Mouse (Mus musculus) ES-CJ7 (cell line): ENCODE measurements around the gene Slc43a2.

Experiments
- DNase-seq: peaks from one replicate; pipeline ENCODE4 v3.0.0; 2011; ENCODE audit warnings: low read depth, low spot score

Slc43a2 gene

DNA sequence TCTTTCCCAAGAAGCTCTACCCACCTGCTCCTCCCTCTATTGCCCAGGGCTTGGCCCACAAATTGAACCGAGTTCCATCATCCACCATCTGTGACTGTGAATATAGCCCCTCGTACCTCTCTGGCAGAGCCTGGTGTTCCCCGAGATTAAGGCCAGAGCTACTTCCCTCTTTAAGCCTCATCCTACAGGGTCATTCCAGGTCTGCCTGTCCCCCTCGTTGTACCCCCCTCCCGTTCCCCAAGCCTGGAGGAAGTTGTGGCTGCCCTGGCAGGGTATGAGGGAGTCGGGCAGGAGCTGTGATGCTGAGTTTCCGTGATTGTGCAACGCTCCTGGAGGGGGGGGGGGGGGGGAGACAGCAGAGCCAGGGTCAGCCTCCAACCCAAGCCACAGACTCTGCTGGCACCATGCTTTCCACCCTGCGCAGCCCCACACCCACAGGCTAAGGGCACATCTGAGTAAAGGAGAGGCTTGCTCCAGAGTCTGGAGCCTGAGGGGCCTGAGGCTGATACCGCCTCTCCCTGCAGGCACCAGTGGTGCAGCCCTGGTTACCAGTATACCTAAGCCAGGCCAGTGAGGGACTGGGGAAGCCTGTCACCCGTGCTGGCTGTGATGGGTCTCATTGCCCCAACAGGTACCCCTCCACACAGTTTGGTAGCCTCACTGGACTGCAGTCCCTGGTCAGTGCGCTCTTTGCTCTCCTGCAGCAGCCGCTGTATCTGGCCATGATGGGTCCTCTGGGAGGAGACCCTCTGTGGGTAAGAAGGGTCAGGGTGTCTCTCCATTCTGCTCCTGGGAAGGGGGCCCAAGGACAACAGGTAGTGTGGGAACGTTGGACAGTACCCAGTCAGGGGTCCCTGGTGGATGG is 39.9 kb downstream of the Slc43a2 start:
- no peak for DNase-seq

DNA sequence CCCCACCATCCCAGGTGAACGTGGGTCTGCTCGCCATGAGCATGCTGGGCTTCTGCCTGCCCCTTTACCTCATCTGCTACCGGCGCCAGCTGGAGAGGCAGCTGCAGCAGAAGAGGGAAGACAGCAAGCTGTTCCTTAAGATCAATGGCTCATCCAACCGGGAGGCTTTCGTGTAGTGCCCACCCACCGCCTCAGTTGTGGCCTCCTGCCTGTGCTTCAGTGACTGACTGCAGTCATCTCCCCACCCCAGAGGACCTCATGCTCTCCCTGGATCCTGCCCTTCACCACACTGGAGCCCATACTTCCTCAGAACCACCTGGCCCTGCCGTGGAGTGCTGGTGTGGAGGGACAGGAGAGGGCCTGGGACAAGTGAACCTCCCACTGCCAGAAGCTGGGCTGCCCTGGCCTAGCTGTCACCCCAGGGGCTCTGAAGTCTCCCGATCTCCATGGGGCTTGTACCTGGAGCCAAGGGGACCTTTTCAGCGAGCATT is 40.9 kb downstream of the Slc43a2 start:
- no peak for DNase-seq

DNA sequence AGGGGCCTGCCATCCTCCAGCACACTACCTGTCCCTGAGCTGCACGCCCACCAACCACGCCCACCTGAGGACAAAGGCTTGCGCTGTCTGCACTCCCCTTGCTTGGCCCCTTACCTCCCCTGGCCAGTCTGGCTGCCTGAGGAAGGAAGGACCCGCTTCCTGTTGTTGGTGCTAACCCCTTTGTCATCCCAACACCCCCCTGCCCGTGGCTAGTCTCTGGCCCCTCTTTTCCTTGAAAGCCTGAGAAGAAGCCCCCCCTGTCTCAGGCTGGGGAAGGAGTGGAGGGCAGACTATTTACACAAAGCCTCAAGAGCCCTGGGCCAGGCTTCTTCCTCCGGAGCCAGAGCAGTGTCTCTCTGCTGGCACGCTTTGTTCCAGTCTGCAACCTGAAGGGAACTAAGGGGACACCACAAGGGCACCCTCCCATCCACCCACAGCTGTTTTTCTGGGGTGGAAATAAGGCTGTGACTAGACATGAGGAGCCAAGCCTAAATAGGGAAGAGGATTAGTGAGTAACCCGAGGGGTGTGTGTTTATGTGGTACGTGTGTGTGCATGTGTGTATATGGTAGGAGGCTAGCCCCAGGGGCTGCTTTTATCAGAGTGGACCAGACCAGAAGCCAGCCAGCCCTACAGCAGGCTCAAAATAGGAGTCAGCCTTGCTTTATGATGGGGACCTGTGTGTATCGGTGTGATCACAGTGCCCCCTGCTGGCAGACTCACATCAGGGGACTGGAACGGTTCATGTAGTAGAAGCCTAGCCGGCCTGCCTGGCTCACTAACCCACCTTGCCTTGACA is 41.6 kb downstream of the Slc43a2 start:
- DNase-seq = peak; percentile 90

GRCm38 (mm10) chr11:75574378-75575123 is 43.1 kb downstream of the Slc43a2 start:
- no peak for DNase-seq

- DNase-seq = no peak
Measured at GRCm38 (mm10) chr11:75575560-75576123, 44.1 kb downstream of the Slc43a2 start.

DNA sequence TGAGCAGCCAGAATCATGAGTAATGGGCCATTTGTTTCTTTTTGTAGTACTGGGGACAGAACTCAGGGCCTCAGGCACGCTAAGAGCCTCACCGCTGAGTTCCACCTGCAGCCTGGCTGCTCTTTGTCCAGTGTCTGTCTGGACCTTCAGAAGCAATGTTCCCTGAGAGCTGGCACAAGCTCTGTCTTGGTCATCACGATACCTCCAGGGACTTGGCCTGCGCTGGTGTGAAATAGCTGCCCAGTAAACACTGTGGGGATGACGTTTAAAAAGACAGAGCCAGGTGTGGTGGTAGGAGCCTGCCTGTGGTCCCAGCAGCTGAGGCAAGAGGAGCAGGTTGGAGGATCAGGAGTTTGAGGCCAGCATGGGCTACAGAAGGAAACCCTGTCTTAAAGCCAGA is 47.1 kb downstream of the Slc43a2 start:
- no peak for DNase-seq

- peak; percentile 64 for DNase-seq
Measured at GRCm38 (mm10) chr11:75581495-75582149, 50.1 kb downstream of the Slc43a2 start.

DNA sequence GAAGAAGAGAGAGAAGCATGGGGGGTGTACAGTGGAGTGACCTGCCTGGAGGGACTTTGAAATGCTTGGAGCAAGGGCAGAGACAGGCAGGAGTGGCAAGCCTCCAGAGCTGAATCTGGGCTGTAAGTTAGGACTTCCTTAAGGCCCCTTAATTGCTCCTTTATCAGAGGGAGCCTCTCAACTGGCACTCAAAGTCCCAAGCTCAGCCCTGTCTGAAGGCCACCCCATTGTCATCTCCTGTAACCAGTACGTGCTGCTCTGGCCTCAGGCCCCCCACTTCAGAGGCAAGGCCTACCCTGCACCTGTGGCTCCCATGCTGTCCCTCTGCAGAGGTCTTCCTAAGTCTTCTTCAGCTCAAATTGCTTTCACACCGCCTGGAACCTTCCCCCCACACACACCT is 52.0 kb downstream of the Slc43a2 start:
- no peak for DNase-seq

DNA sequence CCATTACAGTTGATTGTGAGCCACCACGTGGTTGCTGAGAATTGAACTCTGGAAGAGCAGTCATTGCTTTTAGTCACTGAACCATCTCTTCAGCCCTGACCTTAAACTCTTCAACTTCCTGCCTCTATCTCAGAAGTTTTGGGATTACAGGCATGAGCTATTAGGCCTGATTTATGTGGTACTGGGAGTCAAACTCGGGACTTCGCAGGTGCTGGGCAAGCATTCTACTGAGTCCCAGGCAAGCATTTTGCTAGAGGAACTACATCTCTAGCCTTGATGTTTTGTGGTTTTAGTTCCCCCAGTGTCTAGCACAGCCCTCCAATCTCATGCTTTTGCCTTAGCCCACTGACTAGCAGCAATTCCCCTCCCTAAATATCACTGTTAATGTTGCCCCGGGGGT is 53.6 kb downstream of the Slc43a2 start:
- no peak for DNase-seq

DNA sequence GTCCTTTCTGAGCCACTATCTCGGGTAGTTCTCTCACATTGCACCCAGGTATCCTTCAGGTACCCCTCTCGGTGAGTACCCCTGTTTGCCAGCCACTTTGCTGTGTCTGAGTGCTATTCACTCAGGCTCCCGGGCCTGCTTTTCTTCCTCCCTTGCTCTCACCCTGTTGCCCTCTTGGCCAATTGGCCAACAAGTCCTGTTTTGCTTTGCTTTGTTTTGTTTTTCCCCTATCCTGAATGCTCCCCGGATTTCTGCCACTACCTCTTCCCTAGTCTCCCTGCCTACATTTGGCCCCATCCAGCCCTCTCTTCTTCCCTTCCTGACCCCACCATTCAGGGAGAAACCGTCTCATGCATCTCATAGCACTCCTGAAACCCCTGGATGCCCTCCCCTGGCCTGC is 54.5 kb downstream of the Slc43a2 start:
- DNase-seq = no peak

GRCm38 (mm10) chr11:75586963-75587362 is 55.5 kb downstream of the Slc43a2 start:
- no peak for DNase-seq

DNA sequence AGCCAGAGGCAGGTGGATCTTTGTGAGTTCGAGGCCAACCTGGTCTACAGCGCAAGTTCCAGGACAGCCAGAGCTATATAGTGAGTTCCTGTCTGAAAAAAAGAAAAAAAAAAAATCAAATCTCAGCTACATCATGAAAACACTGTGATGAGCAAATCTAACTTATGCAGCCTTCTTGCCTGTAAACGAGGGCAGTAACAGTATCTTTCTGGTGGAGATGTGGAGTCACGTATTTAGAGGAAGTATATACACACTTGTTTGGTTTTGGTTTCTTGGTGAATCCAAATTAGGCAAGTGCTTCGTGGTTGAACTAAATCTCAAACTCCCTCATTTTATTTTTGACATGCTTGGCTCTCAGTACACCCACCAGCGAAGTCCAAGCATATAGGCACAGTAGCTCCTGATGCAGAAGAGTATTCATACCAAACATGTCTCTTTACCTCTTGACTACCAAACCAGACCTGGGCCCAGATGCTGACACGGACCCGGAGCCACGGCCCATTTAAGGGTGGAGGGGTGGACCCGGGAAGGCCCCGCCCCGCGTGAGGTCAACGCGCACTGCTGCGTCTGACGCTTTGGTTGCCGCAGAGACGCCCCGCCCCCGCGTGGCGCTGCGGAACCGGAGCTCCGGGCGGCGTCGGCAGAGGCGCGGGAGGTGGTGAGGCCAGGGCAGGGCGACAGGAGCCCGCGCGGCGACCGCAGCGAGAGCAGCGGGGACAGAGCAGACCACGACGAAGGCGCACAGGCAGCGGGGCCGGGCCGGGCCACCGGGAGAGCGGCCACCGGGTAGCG is 56.2 kb downstream of the Slc43a2 start, which contains the start of gene Pitpna:
Pitpna (plus strand) TSS at position 605 of the 792 bp plus-strand sequence.
- DNase-seq = peak; percentile 88

DNA sequence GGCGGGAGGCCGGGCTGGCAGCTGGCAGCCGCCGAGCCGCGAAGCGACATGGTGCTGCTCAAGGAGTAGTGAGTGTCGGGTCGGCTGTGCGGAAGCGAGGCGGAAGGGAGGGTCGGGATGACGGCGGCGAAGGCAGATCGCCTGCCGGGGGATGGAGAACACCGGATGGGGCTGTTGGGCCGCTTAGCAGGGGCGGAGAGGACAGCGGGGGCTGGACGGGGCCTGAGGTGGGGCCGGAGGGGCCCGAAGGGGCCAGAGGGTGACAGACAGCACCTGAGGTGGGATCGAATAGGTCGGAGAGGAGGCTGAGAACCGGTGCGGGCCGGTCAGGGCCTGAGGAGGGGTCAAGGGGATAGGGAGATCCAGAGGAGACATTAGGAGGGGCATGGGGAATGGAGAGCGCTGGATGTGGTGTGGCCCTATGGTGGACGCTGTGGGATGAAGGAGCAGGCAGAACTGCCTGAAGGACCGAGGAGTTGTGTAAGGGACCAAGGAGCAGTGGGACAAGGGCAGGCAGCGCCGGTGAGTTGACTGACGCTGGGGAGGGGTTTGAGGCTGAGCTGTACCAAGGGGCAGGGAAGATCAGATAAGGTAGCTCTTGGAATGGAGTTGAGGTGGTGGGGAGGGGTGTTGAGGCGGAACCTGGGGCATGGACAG is 56.9 kb downstream of the Slc43a2 start:
- peak; percentile 27 for DNase-seq

DNA sequence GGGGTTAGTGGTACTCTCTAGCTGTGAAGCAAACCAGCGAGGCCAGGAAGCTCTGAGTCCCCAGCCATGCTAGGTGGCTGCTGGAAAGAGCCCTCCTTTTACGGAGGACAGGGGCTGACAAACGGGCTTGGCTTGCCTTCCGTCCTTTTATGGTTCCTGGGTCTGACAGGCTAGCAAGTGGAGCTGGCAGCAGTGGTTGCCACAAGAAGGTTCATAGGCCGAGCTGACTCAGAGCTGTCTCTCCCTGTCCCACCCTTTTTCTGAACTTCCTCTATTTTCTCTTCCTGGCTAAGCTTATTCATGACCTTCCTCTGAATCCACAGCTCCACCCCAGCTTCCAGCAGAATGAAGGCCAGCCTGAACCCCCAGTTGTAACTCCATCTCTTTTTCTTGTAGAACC is 61.1 kb downstream of the Slc43a2 start:
- no peak for DNase-seq

DNA sequence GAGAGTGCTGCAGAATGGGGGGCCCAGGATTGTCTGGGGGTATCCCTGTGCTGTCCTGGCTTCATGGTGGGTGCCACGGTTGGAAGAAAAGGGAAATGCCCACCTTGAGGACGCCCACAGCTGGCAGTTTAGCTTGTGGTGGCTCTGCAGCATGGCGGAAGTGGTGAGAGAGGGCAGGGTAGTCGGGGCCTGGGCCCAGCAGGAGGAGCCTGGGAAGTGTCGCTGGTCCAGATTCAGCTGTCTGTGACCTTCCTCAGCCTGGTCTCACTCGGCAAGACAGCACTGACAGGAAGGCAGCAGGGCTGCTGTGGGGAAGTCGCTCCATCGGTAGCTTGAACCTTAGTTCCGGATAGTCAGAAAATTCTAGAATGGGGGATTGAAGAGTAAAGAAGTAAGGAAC is 62.9 kb downstream of the Slc43a2 start:
- DNase-seq = no peak

- DNase-seq = no peak
Measured at GRCm38 (mm10) chr11:75595404-75595803, 63.9 kb downstream of the Slc43a2 start.

- no peak for DNase-seq
Measured at GRCm38 (mm10) chr11:75595816-75596215, 64.3 kb downstream of the Slc43a2 start.

- no peak for DNase-seq
Measured at GRCm38 (mm10) chr11:75596726-75597255, 65.3 kb downstream of the Slc43a2 start.

DNA sequence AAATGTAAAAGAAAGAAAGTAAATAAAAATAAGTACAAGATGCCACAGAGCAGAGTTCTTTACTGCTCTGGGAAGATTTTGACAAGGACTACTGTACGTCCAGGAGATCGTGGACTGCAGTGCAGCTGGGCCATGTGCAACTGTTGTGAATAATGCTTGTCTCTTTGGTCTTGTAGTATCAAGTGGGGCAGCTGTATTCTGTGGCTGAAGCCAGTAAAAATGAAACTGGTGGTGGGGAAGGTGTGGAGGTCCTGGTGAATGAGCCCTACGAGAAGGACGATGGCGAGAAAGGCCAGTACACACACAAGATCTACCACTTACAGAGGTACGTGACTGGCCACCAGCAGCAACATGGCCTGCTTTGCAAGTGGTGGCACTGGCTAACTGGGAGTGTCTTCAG is 66.5 kb downstream of the Slc43a2 start:
- no peak for DNase-seq
